Mouse (Mus musculus): ENCODE data around the gene Gmpr2. TPM values are rescaled to one million over a fixed set of nuclear protein-coding genes. Genes with fewer than 3 reads are reported as not detected.

The Gmpr2 gene
- polyA plus RNA-seq, 1 experiment from 2014 or later = 53.3 TPM

DNA sequence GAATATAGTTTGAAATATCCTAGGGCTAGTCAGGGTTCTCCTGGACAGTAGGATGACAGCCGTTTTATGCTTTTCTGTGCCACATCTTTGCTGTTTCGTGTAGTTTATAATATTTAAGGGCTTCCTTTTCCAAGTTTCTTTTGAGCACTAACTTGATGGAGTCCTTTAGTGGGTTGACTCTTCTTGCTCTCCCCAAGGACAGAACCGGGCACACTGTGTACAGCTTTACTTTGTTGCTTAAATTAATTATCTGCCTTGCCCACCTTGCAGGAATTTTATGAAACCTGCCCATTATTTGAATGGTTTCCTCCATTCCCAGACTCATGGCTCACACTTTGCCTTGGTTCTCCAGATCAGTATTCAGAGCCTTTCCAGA, 10.4 kb downstream of the Gmpr2 start:
- no peaks in the 10 kb centered on the region for H3K27me3 ChIP-seq
- no peaks in the 10 kb centered on the region for H3K9me3 ChIP-seq
- ATAC-seq = peak; percentile 75
- H3K4me2 ChIP-seq (replicated peaks) = peak overlapping the region; percentile 86
- H3K36me3 ChIP-seq = peaks cover 28% of the 10 kb centered on the region
- peak overlapping the region; percentile 22; the same call in 1 of the 2 replicates for H3K27ac ChIP-seq
- 14% methylated on average over 3 of the region's 3 CpGs for WGBS
- peaks cover 13% of the 10 kb centered on the region for H3K4me1 ChIP-seq (replicated peaks)
- H3K4me3 ChIP-seq (replicated peaks) = peak overlapping the region; percentile 70
- peak overlapping the region; percentile 37; the same call in 1 of the 2 replicates for H3K9ac ChIP-seq (replicated peaks)

- Histone ChIP-seq H3K36me3 (no peaks in the 10 kb centered on the region), H3K9ac (replicated peaks) (no peak overlapping the region), H3K4me3 (replicated peaks) (no peak overlapping the region), H3K4me2 (replicated peaks) (no peak overlapping the region), H3K9me3 (no peaks in the 10 kb centered on the region; the same call in 1 of the 2 replicates), H3K4me1 (replicated peaks) (no peaks in the 10 kb centered on the region), H3K27ac (no peak overlapping the region), H3K27me3 (no peaks in the 10 kb centered on the region)
- no peak for ATAC-seq
- 83% methylated on average over 10 of the region's 10 CpGs for WGBS
These were observed 17.7 kb downstream of the Gmpr2 start for GRCm38 (mm10) chr14:55689433-55689832.

- Histone ChIP-seq H3K27me3 (no peaks in the 10 kb centered on the region), H3K4me1 (replicated peaks) (no peaks in the 10 kb centered on the region), H3K27ac (no peak overlapping the region), H3K4me2 (replicated peaks) (no peak overlapping the region), H3K36me3 (no peaks in the 10 kb centered on the region), H3K4me3 (replicated peaks) (no peak overlapping the region), H3K9me3 (no peaks in the 10 kb centered on the region; the same call in 1 of the 2 replicates), H3K9ac (replicated peaks) (no peak overlapping the region)
- WGBS = 87% methylated on average over 4 of the region's 4 CpGs
- no peak for ATAC-seq
These were observed 25.5 kb downstream of the Gmpr2 start for GRCm38 (mm10) chr14:55697226-55697625.

DNA sequence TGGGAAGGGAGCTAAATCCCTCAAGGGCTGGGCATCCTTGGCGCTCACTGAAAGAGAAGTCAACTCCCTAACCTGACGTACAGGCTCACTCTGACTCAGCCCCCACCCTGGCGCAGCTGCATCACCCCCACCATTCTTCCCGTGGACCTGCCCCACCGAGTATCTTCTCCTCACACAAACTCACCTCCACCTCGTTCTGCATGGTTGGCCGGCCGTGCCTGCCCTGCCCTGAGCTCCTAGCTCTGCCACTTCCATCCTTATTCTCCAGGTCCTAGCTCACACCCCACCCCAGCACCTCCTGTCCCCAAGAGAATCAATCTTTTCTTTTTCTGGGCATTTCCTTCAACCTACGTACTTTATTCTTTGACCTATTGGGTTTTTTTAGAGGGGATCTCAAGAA, 29.4 kb downstream of the Gmpr2 start:
- Histone ChIP-seq H3K4me2 (replicated peaks) (no peak overlapping the region), H3K27ac (no peak overlapping the region), H3K9ac (replicated peaks) (no peak overlapping the region), H3K9me3 (no peaks in the 10 kb centered on the region), H3K4me1 (replicated peaks) (no peaks in the 10 kb centered on the region), H3K4me3 (replicated peaks) (no peak overlapping the region), H3K36me3 (no peaks in the 10 kb centered on the region), H3K27me3 (no peaks in the 10 kb centered on the region)
- WGBS = 54% methylated on average over 9 of the region's 9 CpGs
- ATAC-seq = no peak

GRCm38 (mm10) chr14:55702761-55703160, 31.0 kb downstream of the Gmpr2 start:
- H3K27ac ChIP-seq = no peak overlapping the region
- no peak overlapping the region for H3K4me3 ChIP-seq (replicated peaks)
- H3K27me3 ChIP-seq = no peaks in the 10 kb centered on the region
- no peaks in the 10 kb centered on the region for H3K4me1 ChIP-seq (replicated peaks)
- WGBS = 61% methylated on average over 6 of the region's 6 CpGs
- no peak overlapping the region for H3K9ac ChIP-seq (replicated peaks)
- no peak for ATAC-seq
- no peak overlapping the region for H3K4me2 ChIP-seq (replicated peaks)
- H3K9me3 ChIP-seq = no peaks in the 10 kb centered on the region
- H3K36me3 ChIP-seq = no peaks in the 10 kb centered on the region

- no peaks in the 10 kb centered on the region for H3K9me3 ChIP-seq
- no peaks in the 10 kb centered on the region for H3K4me1 ChIP-seq (replicated peaks)
- H3K27ac ChIP-seq = no peak overlapping the region
- H3K9ac ChIP-seq (replicated peaks) = no peak overlapping the region
- no peak overlapping the region for H3K4me2 ChIP-seq (replicated peaks)
- 90% methylated on average over 8 of the region's 8 CpGs for WGBS
- no peaks in the 10 kb centered on the region for H3K36me3 ChIP-seq
- no peaks in the 10 kb centered on the region for H3K27me3 ChIP-seq
- no peak for ATAC-seq
- no peak overlapping the region for H3K4me3 ChIP-seq (replicated peaks)
These were observed 34.4 kb downstream of the Gmpr2 start for GRCm38 (mm10) chr14:55706051-55706600.

DNA sequence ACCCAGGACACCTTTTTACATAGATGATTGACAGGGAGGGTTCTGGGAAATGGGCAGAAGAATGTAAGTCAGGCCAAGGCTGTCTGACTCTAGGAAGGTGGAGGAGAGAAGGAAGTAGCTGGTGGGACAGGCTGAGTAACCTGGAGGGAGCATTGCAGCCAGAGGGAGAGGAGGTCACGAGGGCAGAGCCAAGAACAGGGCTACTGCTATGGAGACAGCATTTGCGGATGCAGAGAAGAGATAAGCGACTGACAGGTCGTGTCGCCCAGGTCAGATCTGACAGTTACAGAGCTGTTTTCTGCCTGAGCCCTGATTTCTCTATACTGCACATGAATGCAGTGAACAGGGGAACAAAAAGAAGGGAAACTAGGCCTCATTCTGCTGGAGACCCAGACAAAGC, 35.7 kb downstream of the Gmpr2 start:
- peaks cover 9% of the 10 kb centered on the region for H3K27me3 ChIP-seq
- no peaks in the 10 kb centered on the region for H3K4me1 ChIP-seq (replicated peaks)
- H3K4me2 ChIP-seq (replicated peaks) = no peak overlapping the region
- ATAC-seq = no peak
- no peaks in the 10 kb centered on the region for H3K9me3 ChIP-seq
- no peak overlapping the region for H3K9ac ChIP-seq (replicated peaks)
- 83% methylated on average over 5 of the region's 5 CpGs for WGBS
- H3K27ac ChIP-seq = no peak overlapping the region
- no peak overlapping the region for H3K4me3 ChIP-seq (replicated peaks)
- H3K36me3 ChIP-seq = no peaks in the 10 kb centered on the region

DNA sequence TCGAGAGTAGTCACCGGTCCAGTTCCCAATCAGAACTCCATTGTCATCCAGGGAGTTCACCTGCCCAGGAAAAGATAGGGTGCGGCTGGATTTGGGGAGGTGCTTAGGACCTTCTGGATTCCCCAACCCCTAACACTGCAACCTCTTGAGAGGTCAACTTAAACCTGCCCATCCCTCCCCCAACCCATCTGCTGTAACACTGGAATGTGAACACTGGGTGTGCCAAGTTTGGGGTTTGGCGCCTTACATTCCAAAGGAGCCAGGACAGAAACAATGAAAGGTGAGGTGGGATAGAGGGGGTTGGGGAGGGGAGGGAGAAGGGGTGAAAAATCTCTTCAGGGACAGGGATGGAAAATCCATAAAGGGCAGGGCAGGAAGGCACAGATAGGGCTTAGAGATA, 37.8 kb downstream of the Gmpr2 start:
- Histone ChIP-seq H3K9ac (replicated peaks) (no peak overlapping the region), H3K9me3 (no peaks in the 10 kb centered on the region), H3K27ac (no peak overlapping the region), H3K27me3 (peaks cover 23% of the 10 kb centered on the region), H3K4me2 (replicated peaks) (no peak overlapping the region), H3K4me1 (replicated peaks) (no peaks in the 10 kb centered on the region), H3K36me3 (no peaks in the 10 kb centered on the region), H3K4me3 (replicated peaks) (no peak overlapping the region)
- 86% methylated on average over 4 of the region's 4 CpGs for WGBS
- no peak for ATAC-seq

GRCm38 (mm10) chr14:55711786-55712185, 40.0 kb downstream of the Gmpr2 start:
- 82% methylated on average over 7 of the region's 7 CpGs for WGBS
- Histone ChIP-seq H3K9ac (replicated peaks) (no peak overlapping the region), H3K36me3 (peaks cover 9% of the 10 kb centered on the region), H3K27me3 (peaks cover 23% of the 10 kb centered on the region), H3K4me3 (replicated peaks) (no peak overlapping the region), H3K4me2 (replicated peaks) (no peak overlapping the region), H3K27ac (no peak overlapping the region), H3K9me3 (no peaks in the 10 kb centered on the region), H3K4me1 (replicated peaks) (no peaks in the 10 kb centered on the region)
- ATAC-seq = no peak

DNA sequence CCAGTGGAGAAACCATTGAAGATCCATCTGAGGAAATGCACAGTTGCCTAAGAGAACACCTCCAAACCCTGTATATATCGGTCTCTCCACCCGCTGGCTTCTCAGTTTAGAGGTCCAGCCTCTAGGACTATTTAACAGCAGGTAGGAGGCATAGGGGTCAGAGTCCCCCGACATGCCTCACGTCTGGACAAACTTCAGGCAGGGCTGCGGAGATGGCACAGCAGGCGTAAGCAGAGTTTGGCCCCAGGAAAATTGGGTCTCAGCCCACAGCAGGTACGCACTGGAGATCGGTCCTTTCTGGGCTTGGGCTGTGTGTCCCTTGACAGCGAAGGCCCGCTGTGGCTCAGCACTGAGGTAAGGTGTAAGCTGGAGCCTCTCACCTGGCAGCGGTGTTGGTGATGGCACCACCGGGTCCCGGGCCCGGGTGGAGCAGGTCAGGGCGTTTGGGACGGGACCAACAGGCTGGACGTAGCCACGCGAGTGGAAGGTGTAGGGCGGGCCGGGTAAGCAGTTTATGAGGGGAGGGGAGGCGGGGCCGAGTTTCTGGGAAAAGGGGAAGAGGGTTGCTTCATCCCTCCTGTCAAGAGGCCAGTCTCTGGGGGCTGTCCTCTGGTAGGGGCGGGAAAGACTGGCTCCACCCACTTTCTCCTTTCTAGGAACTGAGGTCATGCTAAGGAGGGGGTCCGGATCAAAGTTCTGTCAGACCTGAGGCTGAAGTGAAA, 41.4 kb downstream of the Gmpr2 start:
- Histone ChIP-seq H3K36me3 (peaks cover 22% of the 10 kb centered on the region), H3K9ac (replicated peaks) (no peak overlapping the region), H3K9me3 (no peaks in the 10 kb centered on the region), H3K27me3 (peaks cover 23% of the 10 kb centered on the region), H3K4me1 (replicated peaks) (no peaks in the 10 kb centered on the region), H3K4me2 (replicated peaks) (no peak overlapping the region), H3K4me3 (replicated peaks) (no peak overlapping the region), H3K27ac (no peak overlapping the region)
- no peak for ATAC-seq
- WGBS = 18% methylated on average over 25 of the region's 25 CpGs

DNA sequence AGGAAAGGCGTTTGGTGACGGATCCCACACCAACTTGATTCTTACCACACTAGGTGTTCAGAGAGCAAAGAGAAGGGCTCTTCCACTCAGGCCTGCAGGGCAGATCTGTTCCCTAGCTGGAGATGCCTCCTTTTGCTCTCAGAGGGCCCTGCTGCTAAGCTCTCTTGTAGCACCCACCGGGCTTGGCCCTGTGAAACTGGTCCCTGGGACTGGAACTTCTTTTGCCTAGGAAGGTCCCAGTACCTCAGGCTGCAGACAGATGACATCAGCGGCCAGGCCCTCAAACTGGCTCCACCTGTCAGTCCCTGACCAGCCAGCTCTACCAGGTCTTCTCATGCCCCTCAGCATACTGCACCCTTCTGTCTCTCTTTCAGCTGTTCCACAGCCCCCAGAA, 42.0 kb downstream of the Gmpr2 start, which contains the start of gene Tgm1:
Gene Tgm1, minus strand, starts transcription at position 198 of the 394 bp plus-strand sequence.
- Histone ChIP-seq H3K4me1 (replicated peaks) (no peaks in the 10 kb centered on the region), H3K36me3 (peaks cover 28% of the 10 kb centered on the region), H3K9ac (replicated peaks) (no peak within 1 kb of the TSS), H3K4me2 (replicated peaks) (no peak within 1 kb of the TSS), H3K4me3 (replicated peaks) (no peak within 1 kb of the TSS), H3K27ac (no peak within 1 kb of the TSS), H3K27me3 (peaks cover 23% of the 10 kb centered on the region), H3K9me3 (no peaks in the 10 kb centered on the region)
- ATAC-seq = no peak
- 33% methylated on average over 4 of the region's 4 CpGs for WGBS

GRCm38 (mm10) chr14:55714893-55715292, 43.2 kb downstream of the Gmpr2 start:
- Histone ChIP-seq H3K9me3 (no peaks in the 10 kb centered on the region), H3K4me1 (replicated peaks) (no peaks in the 10 kb centered on the region), H3K4me2 (replicated peaks) (no peak overlapping the region), H3K36me3 (peaks cover 39% of the 10 kb centered on the region), H3K4me3 (replicated peaks) (no peak overlapping the region), H3K27ac (no peak overlapping the region), H3K27me3 (peaks cover 23% of the 10 kb centered on the region), H3K9ac (replicated peaks) (no peak overlapping the region)
- 46% methylated on average over 6 of the region's 6 CpGs for WGBS
- ATAC-seq = no peak
